Mouse (Mus musculus) lung, postnatal 0 days (tissue): ENCODE results near the gene Gcnt7. TPM values are rescaled to one million over a fixed set of nuclear protein-coding genes. Genes with fewer than 3 reads are reported as not detected.

Source experiments
- ATAC-seq: fragments of 200-750 bp; cut with Nextera tagmentation; 2 replicates; pipeline ENCODE4 v1.8.0; 2017; ENCODE audit warnings: moderate library complexity
- DNase-seq: peaks from one replicate; pipeline ENCODE4 v3.0.0-alpha.2; 2016; ENCODE audit warnings: low spot score
- H3K27ac ChIP-seq: fragments of 300-500 bp; sonication (generic); 2 replicates; pipeline ENCODE4 v1.5.1; 2014; ENCODE audit warnings: antibody characterized with exemption, mild to moderate bottlenecking, low read length, mixed read lengths
- H3K27me3 ChIP-seq: fragments of 300-500 bp; sonication (generic); replicated peaks from 2 replicates; pipeline ENCODE4 v1.6.1; 2014; ENCODE audit warnings: low read length, mixed read lengths; ENCODE audit not compliant: insufficient read depth
- H3K36me3 ChIP-seq: fragments of 300-500 bp; sonication (generic); 2 replicates; pipeline ENCODE4 v1.6.1; 2014; ENCODE audit warnings: low read length, mixed read lengths; ENCODE audit not compliant: insufficient read depth
- H3K4me1 ChIP-seq: fragments of 300-500 bp; sonication (generic); 2 replicates; pipeline ENCODE4 v1.6.1; 2014; ENCODE audit warnings: antibody characterized with exemption, low read depth, low read length, mixed read lengths; ENCODE audit not compliant: insufficient read depth
- H3K4me2 ChIP-seq: fragments of 300-500 bp; sonication (generic); replicated peaks from 2 replicates; pipeline ENCODE4 v1.6.1; 2014; ENCODE audit warnings: low read depth, mild to moderate bottlenecking, low read length, moderate library complexity, mixed read lengths
- H3K4me3 ChIP-seq: fragments of 300-500 bp; sonication (generic); 2 replicates; pipeline ENCODE4 v1.5.1; 2014; ENCODE audit warnings: low read depth, low read length
- H3K9ac ChIP-seq: fragments of 300-500 bp; sonication (generic); replicated peaks from 2 replicates; pipeline ENCODE4 v1.6.1; 2014; ENCODE audit warnings: low read depth, mild to moderate bottlenecking
- H3K9me3 ChIP-seq: fragments of 300-500 bp; sonication (generic); 2 replicates; pipeline ENCODE4 v1.6.1; 2016; ENCODE audit warnings: low read length, mixed read lengths
- CTCF ChIP-seq: IDR thresholded peaks from 2 replicates; pipeline ENCODE4 v1.5.1; 2016; ENCODE audit warnings: antibody characterized with exemption, mild to moderate bottlenecking
- EP300 ChIP-seq: IDR thresholded peaks from 2 replicates; pipeline ENCODE4 v1.6.1; 2016; ENCODE audit warnings: antibody characterized with exemption, mild to moderate bottlenecking, control low read depth
- WGBS: fragments of 180-500 bp; shearing (Covaris S2); extraction: QIAGEN DNeasy Blood & Tissue Kit; methylation state at CpG from one replicate; pipeline ENCODE4 v1.1.7; 2014; 5-methylcytosine and 5-hydroxymethylcytosine counted together
- polyA plus RNA-seq: library from polyadenylated mRNA; unstranded; fragments of >200 nt; fragmentation: Nextera tagmentation; extraction: Ambion mirVana; gene quantifications from 2 replicates; pipeline ENCODE4 v1.2.1, GENCODE M21; 2015

Gcnt7 gene
- polyA plus RNA-seq, 1 experiment from 2014 or later = 0.64 TPM

DNA sequence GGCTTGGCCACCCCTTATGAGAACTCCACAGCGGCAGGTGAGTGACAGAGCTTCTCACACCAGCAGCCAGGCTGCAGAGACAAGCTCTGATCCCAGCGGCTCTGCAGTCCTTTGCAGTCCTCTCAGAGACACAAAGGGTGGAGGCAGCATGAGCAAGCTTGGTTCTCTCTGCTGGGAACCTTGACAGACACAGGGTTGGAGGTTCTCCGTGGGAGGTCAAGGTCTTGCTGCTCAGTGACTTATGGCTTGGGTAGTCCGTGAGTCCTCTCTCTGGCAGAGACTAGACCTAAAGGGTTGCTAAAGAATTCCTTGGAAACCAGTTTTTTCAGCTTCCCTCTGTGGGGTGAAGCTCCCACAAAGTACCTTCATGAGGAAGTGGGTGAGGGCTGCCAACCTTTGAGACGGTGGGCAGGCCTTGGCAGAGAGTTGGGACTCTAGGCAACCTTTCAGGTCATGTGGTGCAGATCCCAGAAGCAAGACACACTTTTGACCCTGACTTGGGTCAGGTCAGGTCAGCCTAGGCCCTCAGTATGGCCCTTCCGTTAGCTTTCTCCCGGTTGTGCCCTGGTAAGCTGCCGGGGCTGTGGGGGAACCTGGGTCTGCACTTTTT lies 38.4 kb upstream of the Gcnt7 start:
- H3K4me2 ChIP-seq = no peak overlapping the region
- 54% methylated on average over 8 of the region's 8 CpGs for WGBS
- no peak overlapping the region for H3K4me3 ChIP-seq
- no peaks in the 10 kb centered on the region for H3K9me3 ChIP-seq
- no peaks in the 10 kb centered on the region for H3K4me1 ChIP-seq
- H3K9ac ChIP-seq = no peak overlapping the region
- ATAC-seq (no peak), DNase-seq (no peak)
- no peak for TF ChIP-seq EP300
- no peak for TF ChIP-seq CTCF
- no peaks in the 10 kb centered on the region for H3K36me3 ChIP-seq
- no peak overlapping the region for H3K27ac ChIP-seq
- no peaks in the 10 kb centered on the region for H3K27me3 ChIP-seq

DNA sequence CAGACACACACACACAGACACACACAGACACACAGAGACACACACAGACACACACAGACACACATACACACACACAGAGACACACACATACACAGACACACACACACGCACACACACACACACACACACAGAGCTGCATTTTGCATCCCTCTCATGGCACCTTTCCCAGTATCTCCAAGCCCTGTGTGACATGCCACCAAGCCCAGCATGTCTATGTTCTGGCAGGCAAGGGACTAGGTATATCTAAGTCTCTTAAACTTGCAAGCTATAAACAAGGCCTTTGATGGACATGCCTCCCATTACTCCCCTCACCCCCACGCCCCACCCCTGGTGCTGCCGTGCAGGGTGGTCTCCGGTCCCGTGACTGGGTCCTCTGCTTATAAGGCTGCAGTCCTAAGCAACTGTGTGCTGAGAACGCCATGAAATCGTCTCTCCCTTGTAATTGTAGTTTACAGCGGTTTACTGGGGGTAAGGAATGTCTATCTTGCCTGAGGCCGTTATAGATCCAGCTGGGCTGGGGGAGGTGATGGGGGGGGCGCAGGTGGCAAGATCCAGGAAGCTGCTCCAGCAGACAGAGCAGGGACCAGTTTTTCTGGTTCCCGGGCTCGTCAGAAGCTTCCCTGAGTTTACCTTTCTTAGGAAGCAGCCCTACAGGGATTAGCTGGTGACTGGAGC lies 26.4 kb upstream of the Gcnt7 start:
- Histone ChIP-seq H3K4me2 (no peak overlapping the region), H3K4me1 (no peaks in the 10 kb centered on the region), H3K4me3 (no peak overlapping the region), H3K27ac (no peak overlapping the region), H3K9ac (no peak overlapping the region), H3K9me3 (no peaks in the 10 kb centered on the region), H3K36me3 (no peaks in the 10 kb centered on the region), H3K27me3 (no peaks in the 10 kb centered on the region)
- TF ChIP-seq CTCF (no peak), EP300 (no peak)
- 40% methylated on average over 12 of the region's 12 CpGs for WGBS
- DNase-seq = no peak
- ATAC-seq = no peak

DNA sequence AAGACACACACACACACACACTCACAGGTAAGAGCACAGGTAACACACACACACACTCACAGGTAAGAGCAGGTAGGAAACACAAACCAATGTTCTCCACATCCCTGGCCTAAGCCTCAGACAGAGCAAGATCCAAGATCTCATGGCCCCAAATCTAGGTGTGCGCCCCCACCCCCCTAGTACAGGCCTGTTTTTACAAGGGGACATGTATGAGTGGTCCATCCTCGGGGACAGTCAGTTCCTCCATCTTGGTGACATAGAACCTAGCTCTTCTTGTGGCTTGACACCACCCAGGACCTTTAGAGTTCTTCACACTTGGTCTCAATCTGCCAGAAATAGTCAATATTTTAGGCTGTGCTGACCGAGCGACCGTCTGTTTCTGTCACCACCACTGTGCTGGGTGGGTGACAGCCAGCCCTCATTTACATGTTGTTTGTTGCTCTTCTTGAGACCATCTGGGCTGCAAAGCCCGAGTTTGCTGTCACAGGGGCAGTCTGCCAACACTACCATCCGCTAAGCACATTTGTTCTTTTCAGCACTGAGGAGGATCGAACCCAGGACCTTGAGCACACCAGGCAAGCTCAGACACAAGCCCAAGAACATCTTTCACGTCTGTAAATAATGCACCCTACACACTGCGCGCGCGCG lies 25.5 kb upstream of the Gcnt7 start:
- ATAC-seq = no peak
- 74% methylated on average over 14 of the region's 14 CpGs for WGBS
- no peak overlapping the region for H3K4me3 ChIP-seq

DNA sequence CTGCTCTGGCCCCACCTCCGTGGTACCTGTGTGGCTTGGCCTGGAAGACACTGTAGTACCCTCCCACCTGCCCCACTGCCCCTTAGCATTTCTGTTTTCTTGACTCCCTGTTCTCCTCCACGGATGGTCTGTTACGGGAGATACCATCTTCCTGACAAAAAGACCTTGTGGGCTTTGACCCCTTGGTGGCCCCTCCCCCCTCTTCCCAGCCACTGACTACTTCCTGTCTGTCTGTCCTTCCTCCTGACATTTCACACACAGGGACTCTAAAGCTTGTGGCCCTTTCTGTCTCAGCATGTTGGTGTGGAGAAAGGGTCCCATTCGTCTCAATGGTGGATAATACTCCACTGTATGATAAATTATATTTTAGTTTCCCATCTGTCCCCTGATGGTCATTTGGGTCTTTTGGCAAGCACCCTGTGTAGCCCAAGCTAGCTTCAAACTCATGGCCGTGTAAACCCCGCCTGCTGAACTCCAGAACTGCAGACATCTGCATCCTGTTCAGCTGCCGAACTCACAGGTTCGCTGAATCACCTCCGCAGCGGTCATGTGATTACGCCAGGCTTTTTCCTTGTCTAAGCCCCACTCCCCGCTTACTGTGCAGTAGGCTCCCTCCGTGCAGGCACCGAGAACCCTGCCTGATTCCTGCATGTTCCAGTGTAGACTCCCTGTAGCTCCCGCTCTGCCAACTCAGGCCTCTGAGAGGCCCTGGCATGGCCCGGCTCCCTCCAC lies 23.4 kb upstream of the Gcnt7 start:
- Histone ChIP-seq H3K9ac (no peak overlapping the region), H3K36me3 (no peaks in the 10 kb centered on the region), H3K4me3 (no peak overlapping the region), H3K4me2 (no peak overlapping the region), H3K27me3 (no peaks in the 10 kb centered on the region), H3K27ac (no peak overlapping the region), H3K9me3 (no peaks in the 10 kb centered on the region), H3K4me1 (no peaks in the 10 kb centered on the region)
- no peak for TF ChIP-seq CTCF
- no peak for TF ChIP-seq EP300
- no peak for DNase-seq
- WGBS = 76% methylated on average over 16 of the region's 16 CpGs
- ATAC-seq = no peak

More for the DNA sequence above, 25.5 kb upstream of the Gcnt7 start:
- no peaks in the 10 kb centered on the region for H3K27me3 ChIP-seq
- no peaks in the 10 kb centered on the region for H3K9me3 ChIP-seq
- no peaks in the 10 kb centered on the region for H3K4me1 ChIP-seq
- no peak overlapping the region for H3K9ac ChIP-seq
- no peak for TF ChIP-seq CTCF
- no peak for TF ChIP-seq EP300
- no peak overlapping the region for H3K27ac ChIP-seq
- no peak for DNase-seq
- no peaks in the 10 kb centered on the region for H3K36me3 ChIP-seq
- H3K4me2 ChIP-seq = no peak overlapping the region

DNA sequence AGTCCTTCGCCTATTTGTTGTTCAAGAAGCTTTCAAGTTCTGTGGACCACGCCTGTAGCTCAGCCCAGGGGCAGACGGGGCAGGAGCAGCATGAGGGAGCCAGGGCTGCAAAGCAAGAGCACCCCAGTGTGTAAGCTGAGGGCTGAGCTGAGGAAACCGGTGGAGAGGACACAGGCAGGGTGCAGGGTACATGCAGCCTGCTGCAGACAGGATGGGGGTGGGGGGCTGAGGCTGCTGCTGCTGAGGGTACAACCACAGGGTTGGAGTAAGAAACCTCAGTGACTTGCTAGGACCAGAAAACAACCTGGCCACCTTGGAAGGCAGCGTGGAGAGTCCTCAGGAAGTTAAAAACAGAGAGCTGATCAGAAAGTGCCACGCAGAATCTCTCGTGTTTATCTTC lies 21.9 kb upstream of the Gcnt7 start:
- H3K4me3 ChIP-seq = no peak overlapping the region
- no peak overlapping the region for H3K27ac ChIP-seq
- 52% methylated on average over 7 of the region's 7 CpGs for WGBS
- DNase-seq (no peak), ATAC-seq (no peak)
- H3K27me3 ChIP-seq = no peaks in the 10 kb centered on the region
- no peaks in the 10 kb centered on the region for H3K9me3 ChIP-seq
- TF ChIP-seq EP300 = no peak
- no peak for TF ChIP-seq CTCF
- no peaks in the 10 kb centered on the region for H3K36me3 ChIP-seq
- no peaks in the 10 kb centered on the region for H3K4me1 ChIP-seq
- H3K4me2 ChIP-seq = no peak overlapping the region
- H3K9ac ChIP-seq = no peak overlapping the region

DNA sequence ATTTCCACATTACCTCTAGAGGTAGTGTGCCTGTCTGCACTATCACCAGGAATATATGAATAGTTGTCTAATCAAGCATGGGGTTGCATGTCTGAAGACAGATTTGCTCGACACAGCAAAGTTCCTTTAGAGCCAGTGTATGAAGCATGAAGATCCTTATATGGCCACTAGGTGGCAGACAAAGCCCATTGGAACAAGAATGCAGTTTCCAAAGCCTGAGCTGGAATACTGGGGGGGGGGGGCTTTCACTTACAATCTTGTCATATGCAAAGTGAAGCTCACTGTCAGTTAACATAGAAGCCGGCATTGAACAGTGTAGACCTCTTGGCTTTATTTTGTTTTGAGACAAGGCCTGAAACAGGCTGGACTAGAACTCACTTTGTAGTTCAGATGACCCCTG lies 19.5 kb upstream of the Gcnt7 start:
- no peaks in the 10 kb centered on the region for H3K27me3 ChIP-seq
- no peak overlapping the region for H3K4me2 ChIP-seq
- 0% methylated on average over 2 of the region's 2 CpGs for WGBS
- no peak overlapping the region for H3K4me3 ChIP-seq
- peak; percentile 82 for DNase-seq
- no peak overlapping the region for H3K9ac ChIP-seq
- no peak for TF ChIP-seq EP300
- peak; percentile 84 for TF ChIP-seq CTCF
- no peaks in the 10 kb centered on the region for H3K36me3 ChIP-seq
- ATAC-seq = peak; percentile 47; the same call in 1 of the 2 replicates
- no peaks in the 10 kb centered on the region for H3K9me3 ChIP-seq
- no peaks in the 10 kb centered on the region; the same call in 1 of the 2 replicates for H3K4me1 ChIP-seq
- H3K27ac ChIP-seq = no peak overlapping the region
